Mouse (Mus musculus) embryonic fibroblast, embryonic 13.5 days (primary cell): ENCODE measurements around the gene Papolb.

Experiments
- CTCF ChIP-seq: IDR thresholded peaks from 2 replicates; pipeline ENCODE4 v1.5.1; 2011; ENCODE audit warnings: mild to moderate bottlenecking, control low read depth, low read length, moderate library complexity, borderline replicate concordance; ENCODE audit not compliant: insufficient read depth
- POLR2A ChIP-seq: IDR thresholded peaks from 2 replicates; pipeline ENCODE4 v1.6.1; 2011; ENCODE audit warnings: low read depth, mild to moderate bottlenecking, control low read depth, low read length, moderate library complexity

GRCm38 (mm10) chr5:142495321-142496096, 34.4 kb downstream of the Papolb start:
- TF ChIP-seq CTCF (no peak), POLR2A (no peak)
